Mouse (Mus musculus) neutrophil, adult 5-6 weeks (primary cell): ENCODE data around the gene Tcf23. TPM values are rescaled to one million over a fixed set of nuclear protein-coding genes. Genes with fewer than 3 reads are reported as not detected.

Experiments
- ATAC-seq: fragments of 151-379, 151-347 bp; 2 replicates; pipeline ENCODE4 v1.8.0; 2017; ENCODE audit warnings: mild to moderate bottlenecking, moderate TSS enrichment; ENCODE audit not compliant: insufficient number of reproducible peaks, poor library complexity, low FRiP score, severe bottlenecking; ENCODE audit errors: extremely low read depth
- total RNA-seq: library from RNA; stranded (forward); fragments of 200-1000 nt; gene quantifications from 2 replicates; pipeline ENCODE4 v1.2.3, GENCODE M21; 2017

Tcf23 gene
- not detected in 2 replicates for total RNA-seq

- ATAC-seq, result no peak
Observed at GRCm38 (mm10) chr5:30968416-30968815, at the start of gene Tcf23. Tcf23 (plus strand) TSS chr5:30968662.

GRCm38 (mm10) chr5:30918691-30919090, 49.8 kb upstream of the Tcf23 start:
- ATAC-seq, result no peak

DNA sequence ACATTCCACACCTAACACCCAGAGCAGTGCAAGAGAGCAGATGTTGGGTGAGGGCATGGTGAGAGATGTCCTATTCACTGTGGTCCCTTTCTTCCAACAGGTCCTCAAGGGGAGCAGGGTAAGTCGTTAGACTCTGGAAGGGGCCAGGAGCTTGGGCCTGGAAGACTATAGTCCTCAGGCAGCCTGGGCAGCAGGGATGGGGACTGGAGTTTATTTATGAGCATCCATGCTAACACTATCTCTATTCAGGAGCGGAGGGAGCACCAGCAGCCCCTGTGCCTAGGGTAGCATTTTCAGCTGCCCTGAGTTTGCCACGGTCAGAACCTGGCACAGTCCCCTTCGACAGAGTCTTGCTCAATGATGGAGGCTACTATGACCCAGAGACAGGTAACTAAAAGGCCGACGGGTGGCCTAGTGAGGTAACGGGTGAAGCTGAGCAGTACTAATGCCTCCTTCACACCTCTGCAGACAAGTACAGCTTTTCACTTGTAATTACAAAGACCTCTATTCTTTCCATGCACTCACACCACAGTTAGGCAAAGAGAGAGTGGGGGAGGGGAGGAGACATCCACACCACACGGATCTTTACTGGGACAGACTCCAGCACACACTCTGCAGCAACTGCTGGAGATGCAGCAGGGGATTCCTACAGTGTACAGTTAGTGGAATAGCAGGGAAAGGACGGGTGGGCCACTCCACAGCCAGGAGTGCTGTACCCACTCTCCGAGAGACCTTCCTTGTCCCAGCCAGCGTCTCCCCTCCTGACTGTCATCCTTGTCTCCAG, 48.4 kb upstream of the Tcf23 start:
- no peak for ATAC-seq

GRCm38 (mm10) chr5:30920621-30921020, 47.8 kb upstream of the Tcf23 start:
- ATAC-seq, result no peak

DNA sequence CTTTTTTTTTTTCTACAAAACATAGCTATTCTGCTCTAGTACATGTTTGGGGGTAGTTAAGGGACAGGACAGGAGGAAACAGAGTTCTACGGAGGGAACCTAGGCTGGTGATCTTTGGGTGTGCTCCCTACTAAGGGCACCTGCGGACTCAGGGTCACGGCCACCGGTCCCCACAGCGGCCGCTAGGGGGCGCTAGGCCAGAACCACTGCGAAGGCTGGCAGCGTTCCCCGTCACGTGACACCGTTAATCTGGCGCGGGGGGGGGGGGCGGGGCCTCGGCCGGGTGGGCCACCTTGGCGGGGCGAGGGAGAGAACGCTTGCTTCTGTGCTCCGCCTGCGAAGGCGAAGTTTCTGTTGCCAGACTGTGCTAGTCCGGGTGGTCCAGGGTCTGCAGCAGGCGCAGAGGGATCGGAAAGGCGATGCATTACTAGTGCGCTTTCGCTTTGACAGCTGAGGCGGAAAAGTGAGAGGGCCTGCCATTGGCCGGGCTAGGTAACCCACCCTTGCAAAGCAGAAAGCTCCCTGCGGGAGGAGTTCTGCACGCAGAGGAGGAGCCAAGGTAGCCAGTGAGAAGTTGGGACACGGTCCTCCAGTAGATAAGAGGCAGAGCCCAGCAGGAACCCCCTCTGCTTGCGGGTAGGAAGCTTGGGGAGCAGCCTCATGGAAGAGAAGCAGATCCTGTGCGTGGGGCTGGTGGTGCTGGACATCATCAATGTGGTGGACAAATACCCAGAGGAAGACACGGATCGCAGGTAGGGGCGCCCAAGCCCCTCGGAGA, 47.0 kb upstream of the Tcf23 start, which contains the start of gene Khk:
Gene Khk (plus strand): TSS at position 176 of the 778 bp plus-strand sequence.
- peak; percentile 71 for ATAC-seq

- no peak for ATAC-seq
Observed at GRCm38 (mm10) chr5:30922581-30923041, 45.9 kb upstream of the Tcf23 start.

DNA sequence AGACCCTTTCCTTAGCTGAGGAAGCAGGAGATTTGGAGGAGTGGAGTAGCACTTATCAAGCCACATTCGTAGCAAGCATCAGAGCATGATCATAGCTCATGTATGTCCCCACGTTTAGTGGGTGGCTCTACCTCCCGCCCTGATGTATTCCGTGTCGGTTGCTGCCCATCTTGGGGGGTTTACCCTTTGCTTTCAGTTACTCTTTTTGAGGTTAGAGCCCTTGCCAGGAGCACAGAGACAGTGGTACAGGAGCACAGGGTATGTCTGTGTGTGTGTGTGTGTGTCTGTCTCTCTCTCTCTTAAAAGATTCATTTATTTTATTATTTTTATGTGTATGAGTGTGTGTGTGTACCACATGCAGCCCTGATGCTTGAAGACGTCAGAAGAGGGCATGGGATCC, 45.3 kb upstream of the Tcf23 start:
- no peak for ATAC-seq

GRCm38 (mm10) chr5:30924614-30925013, 43.8 kb upstream of the Tcf23 start:
- no peak for ATAC-seq

- ATAC-seq, result no peak
Observed at GRCm38 (mm10) chr5:30925217-30925616, 43.2 kb upstream of the Tcf23 start.

DNA sequence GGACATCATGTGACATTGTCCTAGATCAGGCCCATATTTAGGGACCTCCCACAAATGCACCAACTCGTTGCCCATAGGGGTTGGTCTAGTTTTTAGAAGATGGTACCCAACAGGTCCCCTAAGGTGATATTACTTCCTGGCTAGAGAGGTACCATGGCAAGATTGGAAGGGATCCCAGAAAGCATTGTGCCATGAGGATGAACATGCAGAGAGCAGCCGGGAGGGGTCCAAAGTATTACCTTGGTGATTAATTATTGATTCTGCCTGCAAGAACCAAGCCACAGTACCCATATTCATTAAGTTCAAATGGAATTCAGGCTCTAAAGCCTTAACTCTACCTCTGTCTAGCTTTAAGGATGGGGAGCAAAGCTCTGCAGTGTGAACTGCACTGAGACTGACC, 42.4 kb upstream of the Tcf23 start:
- no peak for ATAC-seq

GRCm38 (mm10) chr5:30927945-30928529, 40.4 kb upstream of the Tcf23 start:
- no peak for ATAC-seq

DNA sequence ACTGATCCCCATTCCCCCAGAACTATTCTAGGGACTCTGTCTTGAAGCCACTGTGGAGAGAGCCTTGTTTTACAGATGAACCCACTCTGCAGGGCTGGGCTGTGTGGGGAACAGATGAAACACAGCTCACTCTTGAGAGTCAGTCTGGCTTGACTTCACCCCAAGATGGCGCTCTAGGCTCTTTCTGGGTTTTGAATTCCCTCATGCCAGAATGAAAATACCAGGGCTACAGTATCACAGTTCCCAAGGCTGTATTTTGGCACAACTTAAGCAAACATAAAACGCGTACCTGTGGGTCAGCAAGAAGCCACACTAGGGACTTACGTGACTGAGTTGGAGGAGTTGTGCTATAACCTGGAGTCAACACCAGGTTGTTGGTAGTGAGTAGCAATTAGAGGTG, 38.3 kb upstream of the Tcf23 start:
- ATAC-seq, result peak; percentile 59; the same call in 1 of the 2 replicates

- no peak for ATAC-seq
Observed at GRCm38 (mm10) chr5:30930846-30931245, 37.6 kb upstream of the Tcf23 start.

DNA sequence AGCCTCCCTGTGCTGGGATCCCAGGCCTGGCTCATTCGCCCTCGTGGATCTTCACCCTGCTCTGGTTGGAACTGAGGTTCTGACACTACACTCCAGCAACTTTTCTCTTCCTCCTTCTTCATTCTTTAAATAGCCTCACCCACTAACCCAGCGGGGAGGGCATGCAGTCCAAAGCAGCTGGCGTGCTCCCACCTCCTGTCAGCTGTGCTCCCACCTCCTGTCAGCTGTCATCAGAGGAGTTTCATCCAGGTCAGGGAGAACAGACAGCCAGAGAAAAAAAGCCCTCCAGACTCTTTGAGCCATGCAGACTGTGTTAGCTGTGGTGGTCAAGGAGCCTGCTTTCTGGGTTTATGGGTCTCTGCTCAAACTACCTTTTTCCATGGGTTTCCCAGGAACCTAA, 37.1 kb upstream of the Tcf23 start:
- no peak for ATAC-seq

- ATAC-seq, result no peak
Observed at GRCm38 (mm10) chr5:30933705-30934104, 34.8 kb upstream of the Tcf23 start.

- ATAC-seq, result no peak
Observed at GRCm38 (mm10) chr5:30934725-30935461, 33.6 kb upstream of the Tcf23 start.

DNA sequence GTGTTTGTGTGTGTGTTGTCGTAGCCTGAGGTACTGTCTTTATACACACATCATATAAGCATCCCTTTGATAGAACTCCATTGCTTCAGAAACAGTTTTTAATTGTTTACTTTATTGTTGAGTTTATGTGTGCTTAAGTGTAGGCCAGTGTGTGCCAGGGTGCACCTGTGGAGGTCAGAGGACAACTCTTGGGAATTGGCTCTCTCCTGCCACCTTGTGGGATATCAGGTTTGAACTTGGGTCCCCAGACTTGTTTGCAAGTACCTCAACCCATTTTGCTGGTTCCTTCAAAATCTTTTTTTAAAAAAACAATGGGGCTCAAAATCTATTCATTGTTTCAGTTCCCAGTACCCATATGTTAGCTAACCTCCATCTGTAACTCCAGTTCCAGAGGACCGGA, 25.5 kb upstream of the Tcf23 start:
- no peak for ATAC-seq

DNA sequence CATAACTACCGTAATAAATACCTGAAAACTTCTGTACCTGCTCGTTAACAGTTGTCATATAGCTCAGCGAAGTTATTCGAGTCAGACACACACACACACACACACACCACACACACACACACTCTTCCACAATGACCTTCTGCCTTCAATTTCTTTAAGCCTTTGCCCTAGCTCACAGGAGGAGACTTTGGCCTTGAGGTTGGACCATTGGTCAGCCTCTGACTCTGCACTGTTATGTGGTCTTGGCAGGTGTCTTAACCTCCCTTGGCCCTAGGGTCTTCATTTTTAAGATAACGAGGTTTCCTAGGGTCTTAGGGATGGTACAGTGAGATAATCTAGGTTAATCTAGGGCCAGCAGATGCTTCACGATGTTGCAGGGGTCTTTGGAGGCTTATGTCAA, 24.1 kb upstream of the Tcf23 start:
- no peak for ATAC-seq
